Mouse (Mus musculus) liver, embryonic 14.5 days (tissue): Measurements from ENCODE around the gene Kcnab1.

Experiments used
- CTCF ChIP-seq: IDR thresholded peaks from 2 replicates; pipeline ENCODE4 v1.5.1; 2016; ENCODE audit warnings: antibody characterized with exemption, low read depth, control low read depth
- EP300 ChIP-seq: IDR thresholded peaks from 2 replicates; pipeline ENCODE4 v1.6.1; 2016; ENCODE audit warnings: antibody characterized with exemption, low read depth

DNA sequence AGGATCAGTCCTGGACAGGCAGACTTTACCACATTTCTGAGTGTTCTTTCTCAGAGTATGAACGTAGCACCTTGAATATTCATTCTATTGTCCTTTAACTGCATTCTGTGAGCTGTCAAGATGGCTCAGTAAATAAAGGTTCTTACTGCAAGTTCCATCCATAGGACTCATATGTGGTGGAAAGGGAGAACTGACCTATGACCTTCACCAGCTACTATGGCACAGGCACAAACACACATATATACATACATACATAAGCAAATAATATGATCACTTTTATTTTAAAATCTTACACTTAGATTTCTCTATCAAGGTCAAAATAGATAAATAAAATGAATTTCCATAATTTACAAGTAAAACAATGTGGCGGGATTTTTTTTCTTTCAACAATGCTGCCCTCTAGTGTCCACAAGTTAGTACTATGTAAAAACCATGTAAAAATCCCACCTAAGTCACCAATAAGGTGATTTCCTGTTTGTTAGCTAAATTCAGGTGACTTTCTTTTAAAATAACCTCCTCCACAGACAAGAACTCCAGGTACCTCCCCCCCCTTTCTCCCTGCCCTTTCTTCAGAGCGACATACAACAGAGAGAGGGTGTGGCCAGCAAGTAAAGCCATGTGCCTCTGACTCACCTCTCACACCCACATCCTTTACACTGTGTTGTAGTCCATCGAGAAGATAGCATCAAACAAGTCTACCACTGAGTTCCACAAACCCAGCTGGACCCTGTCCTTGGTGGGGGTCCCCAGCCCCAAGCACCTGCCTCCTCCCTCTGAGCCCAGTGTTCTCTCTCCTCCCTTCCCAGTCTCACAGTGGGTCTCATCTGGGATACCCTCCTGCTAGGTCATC lies 243.3 kb downstream of the Kcnab1 start:
- TF ChIP-seq CTCF (no peak; the same call in 1 of the 2 replicates), EP300 (no peak)
